Mouse (Mus musculus): Measurements from ENCODE around the gene Map3k3. TPM values are rescaled to one million over a fixed set of nuclear protein-coding genes. Genes with fewer than 3 reads are reported as not detected.

Gene Map3k3
- total RNA-seq, 2 experiments from 2014 or later: 25.5 to 29.3 TPM

- DNase-seq (ENCODE audit: low spot score in 2 of 2): peak in 1 of 2 experiments; percentile 41
These were observed 73.9 kb downstream of the Map3k3 start for GRCm38 (mm10) chr11:106158081-106158929.

- DNase-seq (ENCODE audit: low spot score in 2 of 2): no peak
These were observed 74.5 kb downstream of the Map3k3 start for GRCm38 (mm10) chr11:106158930-106159215.

- DNase-seq (ENCODE audit: low spot score in 2 of 2): peak; percentile 43 to 59
These were observed 75.0 kb downstream of the Map3k3 start for GRCm38 (mm10) chr11:106159216-106159920.

GRCm38 (mm10) chr11:106159921-106160840, 75.8 kb downstream of the Map3k3 start:
- peak; percentile 85 to 88 for DNase-seq (ENCODE audit: low spot score in 2 of 2)

- peak; percentile 86 to 89 for DNase-seq (ENCODE audit: low spot score in 2 of 2)
These were observed 76.7 kb downstream of the Map3k3 start, which contains the start of the genes Gm10840 and Limd2 for GRCm38 (mm10) chr11:106160841-106161721. TSS of gene Gm10840 (plus strand) at chr11:106160850. TSS of gene Limd2 (minus strand) at chr11:106160860.

GRCm38 (mm10) chr11:106162237-106162636, 77.8 kb downstream of the Map3k3 start:
- no peak for DNase-seq (ENCODE audit: low spot score in 2 of 2)

- DNase-seq (ENCODE audit: low spot score in 2 of 2): no peak
These were observed 79.1 kb downstream of the Map3k3 start for GRCm38 (mm10) chr11:106163546-106163945.

GRCm38 (mm10) chr11:106164601-106165180, 80.3 kb downstream of the Map3k3 start:
- DNase-seq (ENCODE audit: low spot score in 2 of 2): no peak

- no peak for DNase-seq (ENCODE audit: low spot score in 2 of 2)
These were observed 83.0 kb downstream of the Map3k3 start for GRCm38 (mm10) chr11:106167435-106167834.

- no peak for DNase-seq (ENCODE audit: low spot score in 2 of 2)
These were observed 86.4 kb downstream of the Map3k3 start for GRCm38 (mm10) chr11:106170807-106171206.

GRCm38 (mm10) chr11:106173228-106173627, 88.8 kb downstream of the Map3k3 start:
- no peak for DNase-seq (ENCODE audit: low spot score in 2 of 2)

- DNase-seq (ENCODE audit: low spot score in 2 of 2): no peak
These were observed 90.0 kb downstream of the Map3k3 start for GRCm38 (mm10) chr11:106174372-106174771.

- no peak for DNase-seq (ENCODE audit: low spot score in 2 of 2)
These were observed 90.7 kb downstream of the Map3k3 start for GRCm38 (mm10) chr11:106175081-106175480.

- DNase-seq (ENCODE audit: low spot score in 2 of 2): no peak
These were observed 92.0 kb downstream of the Map3k3 start for GRCm38 (mm10) chr11:106176372-106176771.

GRCm38 (mm10) chr11:106178036-106178782, 93.8 kb downstream of the Map3k3 start:
- DNase-seq (ENCODE audit: low spot score in 2 of 2): no peak

GRCm38 (mm10) chr11:106179711-106180448, 95.5 kb downstream of the Map3k3 start:
- DNase-seq (ENCODE audit: low spot score in 2 of 2): peak in 1 of 2 experiments; percentile 39

- no peak for DNase-seq (ENCODE audit: low spot score in 2 of 2)
These were observed 96.0 kb downstream of the Map3k3 start for GRCm38 (mm10) chr11:106180449-106180801.

- DNase-seq (ENCODE audit: low spot score in 2 of 2): no peak
These were observed 102.9 kb downstream of the Map3k3 start for GRCm38 (mm10) chr11:106187326-106187725.
